Mouse (Mus musculus) effector memory CD4-positive, alpha-beta T cell, adult 7 months (primary cell): Measurements from ENCODE around the gene Luc7l2. TPM values are rescaled to one million over a fixed set of nuclear protein-coding genes. Genes with fewer than 3 reads are reported as not detected.

Source experiments
- polyA plus RNA-seq: library from polyadenylated mRNA; unstranded; fragments of 100-300 nt; shearing (Covaris generic); gene quantifications from one replicate; pipeline ENCODE4 v1.2.1, GENCODE M21; 2017

The Luc7l2 gene
- polyA plus RNA-seq = 46.0 TPM

GRCm38 (mm10) chr6:38551062-38551988, at the start of gene Luc7l2:
Luc7l2 (plus strand) TSS chr6:38551334.

GRCm38 (mm10) chr6:38533428-38534405, 17.4 kb upstream of the Luc7l2 start, which contains the start of gene Fmc1:
Fmc1 (plus strand) TSS chr6:38533502.

GRCm38 (mm10) chr6:38636852-38637618, 85.9 kb downstream of the Luc7l2 start, which contains the start of gene Klrg2:
Klrg2 (minus strand) TSS chr6:38637242.

Other genes starting within 250 kb of the Luc7l2 start
- gene Zc3hav1, start 196.7 kb upstream of the Luc7l2 start, polyA plus RNA-seq = 299 TPM
- 1.7 TPM for gene Ttc26, start 169.9 kb upstream of the Luc7l2 start, polyA plus RNA-seq
- 25.9 TPM for gene Ubn2, start 117.4 kb upstream of the Luc7l2 start, polyA plus RNA-seq
- 54.6 TPM for gene Fmc1, start 17.8 kb upstream of the Luc7l2 start, polyA plus RNA-seq
- 0.30 TPM for gene Klrg2, start 85.9 kb downstream of the Luc7l2 start, polyA plus RNA-seq
- not detected for gene Clec2l, start 111.7 kb downstream of the Luc7l2 start, polyA plus RNA-seq